Mouse (Mus musculus): ENCODE results near the gene Lrmda. TPM values are rescaled to one million over a fixed set of nuclear protein-coding genes. Genes with fewer than 3 reads are reported as not detected.
A peak's percentile ranks its signal among the peaks of the same experiment; 100 is the strongest.

The Lrmda gene
- polyA plus RNA-seq, 1 experiment from 2014 or later = 0.20 TPM

DNA sequence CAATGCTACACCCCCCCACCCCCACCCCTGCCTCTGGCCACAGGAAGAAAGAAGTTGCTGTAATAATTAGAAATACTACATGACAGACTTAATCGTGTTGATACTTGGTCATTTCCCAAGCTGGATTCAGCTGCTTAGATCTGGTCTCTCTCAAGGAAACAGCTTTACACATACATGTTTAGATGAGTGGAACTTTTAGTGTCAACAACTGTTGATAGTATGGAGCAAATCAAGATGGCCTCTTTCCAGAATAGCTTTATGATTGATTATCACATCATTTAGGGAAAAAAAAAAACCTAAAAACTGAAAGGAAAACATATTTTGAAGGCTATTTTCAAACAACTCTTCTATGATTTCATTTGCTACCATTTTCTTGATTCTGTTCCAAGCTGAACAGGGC lies 791.0 kb downstream of the Lrmda start:
- 71% methylated on average over 1 of the region's 1 CpGs for WGBS
- H3K27ac ChIP-seq = no peak overlapping the region
- DNase-seq (ENCODE audit: extremely low spot score, low spot score) = no peak
- no peaks in the 10 kb centered on the region for H3K9me3 ChIP-seq
- H3K4me3 ChIP-seq = no peak overlapping the region
- no peaks in the 10 kb centered on the region for H3K36me3 ChIP-seq (replicated peaks)
- peaks cover 93% of the 10 kb centered on the region for H3K4me1 ChIP-seq
- H3K27me3 ChIP-seq (ENCODE audit: poor library complexity, severe bottlenecking) = peaks cover 66% of the 10 kb centered on the region

DNA sequence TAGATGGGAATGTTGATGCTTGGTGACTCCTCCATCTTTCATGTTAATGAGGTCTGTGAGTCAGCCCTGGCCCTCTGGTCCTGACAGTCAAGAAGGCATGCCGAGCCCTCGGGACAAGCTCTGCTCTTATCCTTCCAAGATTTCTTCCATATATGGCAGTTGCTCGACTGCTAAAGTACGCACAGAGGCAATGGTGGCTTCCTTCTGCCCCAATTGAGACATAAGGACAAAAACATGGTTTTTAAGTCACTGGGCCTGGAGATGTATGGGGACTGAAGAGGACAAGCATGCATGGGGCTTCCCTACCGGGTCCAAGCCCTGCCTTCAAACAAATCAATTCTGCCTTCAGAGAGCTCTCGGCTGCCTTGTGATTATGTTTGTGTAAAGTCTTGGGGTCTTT lies 793.3 kb downstream of the Lrmda start:
- peak overlapping the region; percentile 67 for H3K27ac ChIP-seq
- peaks cover 75% of the 10 kb centered on the region for H3K4me1 ChIP-seq
- no peaks in the 10 kb centered on the region for H3K36me3 ChIP-seq (replicated peaks)
- no peaks in the 10 kb centered on the region for H3K9me3 ChIP-seq
- DNase-seq (ENCODE audit: extremely low spot score, low spot score) = peak; percentile 33
- H3K4me3 ChIP-seq = peak overlapping the region; percentile 24; the same call in 1 of the 2 replicates
- H3K27me3 ChIP-seq (ENCODE audit: poor library complexity, severe bottlenecking) = peaks cover 69% of the 10 kb centered on the region
- 12% methylated on average over 6 of the region's 6 CpGs for WGBS

- Histone ChIP-seq H3K27me3 (ENCODE audit: poor library complexity, severe bottlenecking) (peaks cover 69% of the 10 kb centered on the region), H3K36me3 (replicated peaks) (no peaks in the 10 kb centered on the region), H3K4me3 (peak overlapping the region; percentile 24; the same call in 1 of the 2 replicates), H3K27ac (no peak overlapping the region), H3K4me1 (peaks cover 69% of the 10 kb centered on the region), H3K9me3 (no peaks in the 10 kb centered on the region)
- 7% methylated on average over 7 of the region's 7 CpGs for WGBS
- DNase-seq (ENCODE audit: extremely low spot score, low spot score) = peak; percentile 61
Measured at GRCm38 (mm10) chr14:22813389-22813788, 793.9 kb downstream of the Lrmda start.

DNA sequence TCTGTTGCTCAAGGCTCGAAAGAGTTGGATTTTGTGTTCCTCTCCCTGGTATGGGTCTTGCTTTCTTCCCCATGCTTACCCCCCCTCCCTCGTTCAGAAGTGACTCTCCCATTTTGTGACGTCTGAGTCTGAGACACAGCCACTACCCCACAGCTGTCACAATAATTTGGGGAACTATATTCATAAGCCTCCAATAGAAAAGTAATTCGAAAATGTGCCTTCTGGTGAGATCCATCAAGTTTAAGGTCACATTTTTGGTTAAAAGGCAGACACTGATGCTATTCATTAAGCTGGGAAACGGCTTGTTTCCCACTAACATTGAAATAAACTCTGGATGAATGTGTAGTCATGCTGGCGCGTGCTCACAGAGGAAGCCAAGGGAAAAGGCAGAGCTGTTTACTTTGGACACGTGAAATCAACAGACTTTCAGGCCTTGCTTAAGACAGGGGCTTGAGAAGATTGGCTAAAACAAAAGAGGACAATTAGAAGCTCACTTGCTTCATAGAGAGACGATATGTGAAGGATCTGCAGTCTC lies 795.4 kb downstream of the Lrmda start:
- H3K9me3 ChIP-seq = no peaks in the 10 kb centered on the region
- no peak overlapping the region for H3K27ac ChIP-seq
- H3K36me3 ChIP-seq (replicated peaks) = no peaks in the 10 kb centered on the region
- peaks cover 60% of the 10 kb centered on the region for H3K27me3 ChIP-seq (ENCODE audit: poor library complexity, severe bottlenecking)
- no peak overlapping the region for H3K4me3 ChIP-seq
- DNase-seq (ENCODE audit: extremely low spot score, low spot score) = no peak
- WGBS = 68% methylated on average over 9 of the region's 9 CpGs
- H3K4me1 ChIP-seq = peaks cover 55% of the 10 kb centered on the region

GRCm38 (mm10) chr14:22817346-22818201 lies 798.1 kb downstream of the Lrmda start:
- no peaks in the 10 kb centered on the region for H3K9me3 ChIP-seq
- no peak overlapping the region for H3K27ac ChIP-seq
- 75% methylated on average over 6 of the region's 6 CpGs for WGBS
- H3K36me3 ChIP-seq (replicated peaks) = no peaks in the 10 kb centered on the region
- no peak overlapping the region for H3K4me3 ChIP-seq
- peaks cover 31% of the 10 kb centered on the region for H3K4me1 ChIP-seq
- DNase-seq (ENCODE audit: extremely low spot score, low spot score) = no peak
- peaks cover 33% of the 10 kb centered on the region for H3K27me3 ChIP-seq (ENCODE audit: poor library complexity, severe bottlenecking)

GRCm38 (mm10) chr14:22818202-22818530 lies 798.7 kb downstream of the Lrmda start:
- DNase-seq (ENCODE audit: extremely low spot score, low spot score) = no peak
- Histone ChIP-seq H3K36me3 (replicated peaks) (no peaks in the 10 kb centered on the region), H3K4me3 (no peak overlapping the region), H3K9me3 (no peaks in the 10 kb centered on the region), H3K27me3 (ENCODE audit: poor library complexity, severe bottlenecking) (peaks cover 31% of the 10 kb centered on the region), H3K27ac (no peak overlapping the region), H3K4me1 (peaks cover 25% of the 10 kb centered on the region)
- 80% methylated on average over 3 of the region's 3 CpGs for WGBS

GRCm38 (mm10) chr14:22822942-22823341 lies 803.4 kb downstream of the Lrmda start:
- no peaks in the 10 kb centered on the region for H3K36me3 ChIP-seq (replicated peaks)
- no peak overlapping the region for H3K27ac ChIP-seq
- no peaks in the 10 kb centered on the region for H3K27me3 ChIP-seq (ENCODE audit: poor library complexity, severe bottlenecking)
- no peaks in the 10 kb centered on the region for H3K9me3 ChIP-seq
- DNase-seq (ENCODE audit: extremely low spot score, low spot score) = no peak
- H3K4me3 ChIP-seq = no peak overlapping the region
- WGBS = 71% methylated on average over 3 of the region's 3 CpGs
- no peaks in the 10 kb centered on the region for H3K4me1 ChIP-seq

- no peaks in the 10 kb centered on the region for H3K4me1 ChIP-seq
- no peaks in the 10 kb centered on the region for H3K9me3 ChIP-seq
- H3K27me3 ChIP-seq (ENCODE audit: poor library complexity, severe bottlenecking) = no peaks in the 10 kb centered on the region
- no peak overlapping the region for H3K4me3 ChIP-seq
- H3K36me3 ChIP-seq (replicated peaks) = no peaks in the 10 kb centered on the region
- no peak overlapping the region for H3K27ac ChIP-seq
- DNase-seq (ENCODE audit: extremely low spot score, low spot score) = no peak
- 80% methylated on average over 3 of the region's 3 CpGs for WGBS
Measured at GRCm38 (mm10) chr14:22826825-22827224, 807.3 kb downstream of the Lrmda start.

- no peak for DNase-seq (ENCODE audit: extremely low spot score, low spot score)
- no peaks in the 10 kb centered on the region for H3K9me3 ChIP-seq
- no peaks in the 10 kb centered on the region for H3K27me3 ChIP-seq (ENCODE audit: poor library complexity, severe bottlenecking)
- no peaks in the 10 kb centered on the region for H3K36me3 ChIP-seq (replicated peaks)
- H3K4me1 ChIP-seq = no peaks in the 10 kb centered on the region
- H3K27ac ChIP-seq = no peak overlapping the region
- H3K4me3 ChIP-seq = no peak overlapping the region
Measured at GRCm38 (mm10) chr14:22837058-22837457, 817.5 kb downstream of the Lrmda start.

DNA sequence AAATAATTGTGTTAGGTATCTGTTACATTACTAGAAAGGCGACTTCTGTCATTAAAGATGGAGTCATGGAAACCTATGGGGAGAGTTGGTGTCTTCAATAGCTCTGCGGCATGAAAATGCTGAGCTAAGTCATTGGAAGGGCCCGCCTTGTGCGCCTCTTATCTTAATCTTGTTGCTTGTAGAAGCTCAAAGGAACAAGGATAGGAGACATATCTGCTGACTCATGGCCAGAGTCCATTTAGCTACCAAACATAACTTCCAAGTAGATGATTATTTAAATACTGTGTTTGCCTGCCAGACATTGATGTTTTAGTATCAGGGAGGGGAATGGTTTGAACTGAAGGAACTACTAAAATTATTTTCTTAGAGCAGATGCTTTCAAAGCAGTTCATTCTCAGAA lies 821.6 kb downstream of the Lrmda start:
- Histone ChIP-seq H3K36me3 (replicated peaks) (no peaks in the 10 kb centered on the region), H3K4me3 (no peak overlapping the region), H3K27ac (no peak overlapping the region), H3K9me3 (no peaks in the 10 kb centered on the region), H3K4me1 (no peaks in the 10 kb centered on the region), H3K27me3 (ENCODE audit: poor library complexity, severe bottlenecking) (no peaks in the 10 kb centered on the region)
- no peak for DNase-seq (ENCODE audit: extremely low spot score, low spot score)
- WGBS = 89% methylated on average over 4 of the region's 4 CpGs

- no peak for DNase-seq (ENCODE audit: extremely low spot score, low spot score)
- Histone ChIP-seq H3K4me3 (no peak overlapping the region), H3K4me1 (no peaks in the 10 kb centered on the region), H3K9me3 (no peaks in the 10 kb centered on the region), H3K27ac (no peak overlapping the region), H3K36me3 (replicated peaks) (no peaks in the 10 kb centered on the region), H3K27me3 (ENCODE audit: poor library complexity, severe bottlenecking) (no peaks in the 10 kb centered on the region)
Measured at GRCm38 (mm10) chr14:22844006-22844405, 824.5 kb downstream of the Lrmda start.

DNA sequence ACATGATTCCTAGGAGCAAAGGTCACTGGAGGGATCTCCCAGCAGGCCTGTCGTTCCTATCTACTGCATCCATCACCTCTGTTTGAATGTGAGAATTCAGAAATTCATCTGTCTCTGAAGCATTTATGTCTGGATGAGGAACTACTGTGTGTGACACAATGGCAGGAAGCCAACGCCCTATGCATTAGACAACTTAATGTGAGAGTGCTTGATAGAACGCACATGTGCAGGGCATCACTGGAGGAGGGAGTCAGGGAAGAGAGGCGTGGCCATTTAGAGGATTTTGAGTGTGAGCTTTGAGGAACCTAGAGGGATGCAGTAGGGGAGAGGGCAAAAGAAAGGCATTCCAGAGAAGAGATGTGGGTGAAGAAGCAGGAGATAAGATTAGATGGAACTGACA lies 825.9 kb downstream of the Lrmda start:
- no peaks in the 10 kb centered on the region for H3K4me1 ChIP-seq
- H3K9me3 ChIP-seq = no peaks in the 10 kb centered on the region
- no peaks in the 10 kb centered on the region for H3K36me3 ChIP-seq (replicated peaks)
- H3K27ac ChIP-seq = no peak overlapping the region
- H3K4me3 ChIP-seq = no peak overlapping the region
- DNase-seq (ENCODE audit: extremely low spot score, low spot score) = no peak
- 82% methylated on average over 4 of the region's 4 CpGs for WGBS
- H3K27me3 ChIP-seq (ENCODE audit: poor library complexity, severe bottlenecking) = no peaks in the 10 kb centered on the region

DNA sequence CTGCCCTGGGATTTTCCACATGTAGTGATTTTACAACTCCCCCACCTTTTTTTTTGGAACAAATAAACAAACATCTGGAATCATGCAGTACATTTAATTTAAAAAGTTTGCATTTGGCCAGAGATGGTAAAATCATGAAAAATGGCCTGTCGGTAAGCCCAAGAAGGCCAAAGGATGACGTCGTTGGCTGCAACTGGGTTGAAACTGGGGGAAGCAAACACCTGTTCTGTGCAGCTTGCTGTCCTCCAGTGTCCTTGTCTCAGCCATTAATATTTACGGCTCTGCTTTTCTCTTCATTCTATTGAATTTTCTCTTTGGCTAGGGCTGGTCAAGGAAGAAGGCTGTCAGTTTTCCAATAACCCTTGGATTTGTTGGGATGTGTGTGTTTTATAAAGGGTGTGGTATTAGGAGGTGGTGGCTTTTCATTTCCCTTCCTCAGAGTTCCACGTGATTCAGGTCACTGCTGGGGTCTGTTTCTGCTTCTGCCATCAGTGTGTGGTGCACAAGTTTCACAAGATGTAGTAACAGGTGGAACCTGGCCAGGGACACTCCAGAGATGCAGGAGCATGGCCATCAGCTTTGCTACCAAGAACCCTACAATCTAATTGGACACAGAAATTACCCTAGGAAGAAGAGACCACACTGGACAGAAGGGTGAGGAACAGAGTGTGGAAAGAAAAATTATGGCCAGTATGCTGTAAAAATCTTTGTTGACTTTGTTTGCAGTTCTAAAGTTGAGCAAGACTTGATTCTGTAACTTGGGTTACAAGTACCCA lies 827.7 kb downstream of the Lrmda start:
- 90% methylated on average over 5 of the region's 5 CpGs for WGBS
- Histone ChIP-seq H3K4me3 (no peak overlapping the region), H3K36me3 (replicated peaks) (no peaks in the 10 kb centered on the region), H3K27me3 (ENCODE audit: poor library complexity, severe bottlenecking) (no peaks in the 10 kb centered on the region), H3K27ac (no peak overlapping the region), H3K9me3 (no peaks in the 10 kb centered on the region), H3K4me1 (no peaks in the 10 kb centered on the region)
- DNase-seq (ENCODE audit: extremely low spot score, low spot score) = no peak

All from forebrain, embryonic 10.5 days (tissue).